Mouse (Mus musculus) liver, postnatal 0 days (tissue): ENCODE measurements around the gene Ints6l. TPM values are rescaled to one million over a fixed set of nuclear protein-coding genes. Genes with fewer than 3 reads are reported as not detected.

Experiments
- ATAC-seq: fragments of 200-750 bp; cut with Nextera tagmentation; 2 replicates; pipeline ENCODE4 v1.8.0; 2017; ENCODE audit warnings: mild to moderate bottlenecking, moderate library complexity
- DNase-seq: peaks from one replicate; pipeline ENCODE4 v3.0.0-alpha.2; 2016
- H3K27ac ChIP-seq: fragments of 300-500 bp; sonication (generic); 2 replicates; pipeline ENCODE4 v1.5.1; 2014; ENCODE audit warnings: antibody characterized with exemption, moderate library complexity, mild to moderate bottlenecking, low read depth
- H3K27me3 ChIP-seq: fragments of 300-500 bp; sonication (generic); 2 replicates; pipeline ENCODE4 v1.6.1; 2014; ENCODE audit warnings: low read length, control low read depth, mixed read lengths; ENCODE audit not compliant: insufficient read depth
- H3K36me3 ChIP-seq: fragments of 300-500 bp; sonication (generic); replicated peaks from 2 replicates; pipeline ENCODE4 v1.6.1; 2014; ENCODE audit warnings: mild to moderate bottlenecking, control low read depth, low read length, moderate library complexity, mixed read lengths; ENCODE audit not compliant: insufficient read depth
- H3K4me1 ChIP-seq: fragments of 300-500 bp; sonication (generic); 2 replicates; pipeline ENCODE4 v1.6.1; 2014; ENCODE audit warnings: antibody characterized with exemption, mild to moderate bottlenecking, control low read depth; ENCODE audit not compliant: insufficient read depth
- H3K4me2 ChIP-seq: fragments of 300-500 bp; sonication (generic); 2 replicates; pipeline ENCODE4 v1.6.1; 2014; ENCODE audit warnings: low read depth, mild to moderate bottlenecking, low read length, moderate library complexity, mixed read lengths
- H3K4me3 ChIP-seq: fragments of 300-500 bp; sonication (generic); 2 replicates; pipeline ENCODE4 v1.5.1; 2014; ENCODE audit warnings: low read depth, low read length
- H3K9ac ChIP-seq: fragments of 300-500 bp; sonication (generic); replicated peaks from 2 replicates; pipeline ENCODE4 v1.6.1; 2014; ENCODE audit warnings: mild to moderate bottlenecking, moderate library complexity
- H3K9me3 ChIP-seq: fragments of 300-500 bp; sonication (generic); 2 replicates; pipeline ENCODE4 v1.6.1; 2016; ENCODE audit warnings: mild to moderate bottlenecking, control low read depth, low read length, mixed read lengths
- CTCF ChIP-seq: sonication (generic); IDR thresholded peaks from 2 replicates; pipeline ENCODE4 v1.5.1; 2016; ENCODE audit warnings: antibody characterized with exemption, low read depth
- EP300 ChIP-seq: IDR thresholded peaks from 2 replicates; pipeline ENCODE4 v1.6.1; 2016; ENCODE audit warnings: antibody characterized with exemption, low read depth, mild to moderate bottlenecking
- WGBS: fragments of 180-500 bp; shearing (Covaris S2); extraction: QIAGEN DNeasy Blood & Tissue Kit; methylation state at CpG from one replicate; pipeline ENCODE4 v1.1.7; 2014; ENCODE audit not compliant: insufficient replicate concordance; 5-methylcytosine and 5-hydroxymethylcytosine counted together
- polyA plus RNA-seq: library from polyadenylated mRNA; unstranded; fragments of >200 nt; fragmentation: Nextera tagmentation; extraction: Ambion mirVana; gene quantifications from 2 replicates; pipeline ENCODE4 v1.2.1, GENCODE M21; 2015

Gene Ints6l
- polyA plus RNA-seq, 1 experiment from 2014 or later: 14.1 TPM

DNA sequence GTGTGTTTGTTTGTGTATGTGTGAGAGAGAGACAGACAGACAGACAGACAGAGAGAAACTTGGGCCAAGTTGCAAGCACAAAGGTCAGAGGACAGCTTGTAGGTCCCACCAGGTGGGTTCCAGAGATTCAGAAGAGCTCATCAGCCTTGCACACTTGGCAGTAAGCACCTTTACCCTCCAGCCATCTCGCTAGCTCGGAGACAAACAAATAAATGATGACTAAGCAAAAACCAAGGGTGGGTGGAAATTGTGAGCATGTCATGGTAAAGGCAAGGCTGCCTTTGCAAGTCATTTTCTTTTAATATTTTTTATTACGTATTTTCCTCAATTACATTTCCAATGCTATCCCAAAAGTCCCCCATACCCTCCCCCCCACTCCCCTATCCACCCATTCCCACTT is 98.9 kb downstream of the Ints6l start:
- no peak overlapping the region for H3K4me3 ChIP-seq
- H3K36me3 ChIP-seq: no peaks in the 10 kb centered on the region
- no peaks in the 10 kb centered on the region for H3K4me1 ChIP-seq
- no peak overlapping the region for H3K4me2 ChIP-seq
- no peak for ATAC-seq
- 56% methylated on average over 3 of the region's 3 CpGs for WGBS
- H3K27me3 ChIP-seq: no peaks in the 10 kb centered on the region
- TF ChIP-seq CTCF (no peak), EP300 (no peak)
- no peaks in the 10 kb centered on the region for H3K9me3 ChIP-seq
- no peak overlapping the region for H3K27ac ChIP-seq
- no peak overlapping the region for H3K9ac ChIP-seq
- DNase-seq: no peak

Other genes starting within 250 kb of the Ints6l start
- not detected in 2 replicates for gene Gm773, start 242.0 kb upstream of the Ints6l start, polyA plus RNA-seq
- 0.45 and 0.59 TPM in 2 replicates for gene Zfp449, start 108.5 kb upstream of the Ints6l start, polyA plus RNA-seq
- gene Smim10l2a, start 80.3 kb upstream of the Ints6l start, polyA plus RNA-seq: 0.13 and 0.22 TPM in 2 replicates
- 0.90 TPM in 1 of 2 replicates, not detected in the other for gene Gm2174, start 6.9 kb upstream of the Ints6l start, polyA plus RNA-seq
- gene Gm10477, start 69.9 kb downstream of the Ints6l start, polyA plus RNA-seq: not detected in 2 replicates
- not detected in 2 replicates for gene Gm648, start 94.7 kb downstream of the Ints6l start, polyA plus RNA-seq
- gene Mmgt1, start 143.2 kb downstream of the Ints6l start, polyA plus RNA-seq: 4.8 and 5.0 TPM in 2 replicates
- 3.7 and 4.0 TPM in 2 replicates for gene Slc9a6, start 154.9 kb downstream of the Ints6l start, polyA plus RNA-seq